Mouse (Mus musculus) testis, adult 2 months (tissue): ENCODE data around the gene Tnnt2.

Experiments
- CTCF ChIP-seq: fragments of 200-500 bp; IDR thresholded peaks from 2 replicates; pipeline ENCODE4 v1.5.1; 2012; ENCODE audit warnings: low read depth, mild to moderate bottlenecking, inconsistent platforms, low read length, moderate library complexity; ENCODE audit not compliant: control insufficient read depth, insufficient read depth, insufficient replicate concordance
- POLR2A ChIP-seq: fragments of 200-500 bp; IDR thresholded peaks from 2 replicates; pipeline ENCODE4 v1.6.1; 2012; ENCODE audit warnings: low read depth, mild to moderate bottlenecking, inconsistent platforms, low read length, moderate library complexity; ENCODE audit not compliant: control insufficient read depth

DNA sequence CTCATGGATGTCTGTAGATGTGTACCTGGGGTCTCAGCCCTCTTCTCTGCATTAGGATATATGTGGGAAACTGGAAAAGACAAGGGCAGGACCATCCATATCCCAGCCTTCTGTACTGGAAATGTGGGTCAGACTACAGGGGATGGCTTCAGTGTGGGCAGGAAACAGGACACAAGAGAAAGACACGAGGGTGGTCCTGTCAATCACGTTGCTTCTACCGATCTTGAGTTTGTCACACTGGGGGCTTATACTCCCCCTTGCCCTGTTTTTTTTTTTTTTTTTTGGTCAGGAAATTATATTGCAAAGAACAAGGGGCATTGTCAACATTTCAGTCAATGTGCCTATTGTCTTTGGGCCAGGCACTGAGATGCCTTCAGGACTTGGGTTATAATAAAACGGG, 2.5 kb downstream of the Tnnt2 start:
- TF ChIP-seq CTCF (no peak), POLR2A (no peak)
